Mouse (Mus musculus) stomach, postnatal 0 days (tissue): ENCODE results near the gene Slc2a3. TPM values are rescaled to one million over a fixed set of nuclear protein-coding genes. Genes with fewer than 3 reads are reported as not detected.
A peak's percentile ranks its signal among the peaks of the same experiment; 100 is the strongest.
"Not testable (repeated sequence)": the region's sequence is repeated elsewhere in the genome, so short reads cannot be mapped to it uniquely, and the experiment has no call there.

Experiments used
- ATAC-seq: fragments of 200-750 bp; cut with Nextera tagmentation; 2 replicates; pipeline ENCODE4 v1.8.0; 2017; ENCODE audit not compliant: low FRiP score, low TSS enrichment
- DNase-seq: peaks from one replicate; pipeline ENCODE4 v3.0.0-alpha.2; 2016; ENCODE audit warnings: low spot score
- H3K27ac ChIP-seq: fragments of 300-500 bp; sonication (generic); replicated peaks from 2 replicates; pipeline ENCODE4 v1.5.1; 2014; ENCODE audit warnings: mild to moderate bottlenecking, control low read depth
- H3K27me3 ChIP-seq: fragments of 300-500 bp; sonication (generic); 2 replicates; pipeline ENCODE4 v1.6.1; 2014; ENCODE audit warnings: low read length; ENCODE audit not compliant: control insufficient read depth, insufficient read depth
- H3K36me3 ChIP-seq: fragments of 300-500 bp; sonication (generic); 2 replicates; pipeline ENCODE4 v1.6.1; 2014; ENCODE audit warnings: low read length, mixed read lengths; ENCODE audit not compliant: control insufficient read depth, insufficient read depth
- H3K4me1 ChIP-seq: fragments of 300-500 bp; sonication (generic); replicated peaks from 2 replicates; pipeline ENCODE4 v1.6.1; 2014; ENCODE audit warnings: antibody characterized with exemption; ENCODE audit not compliant: control insufficient read depth, insufficient read depth
- H3K4me2 ChIP-seq: fragments of 300-500 bp; sonication (generic); replicated peaks from 2 replicates; pipeline ENCODE4 v1.6.1; 2014; ENCODE audit warnings: low read depth, mild to moderate bottlenecking, control low read depth, moderate library complexity
- H3K4me3 ChIP-seq: fragments of 300-500 bp; sonication (generic); 2 replicates; pipeline ENCODE4 v1.5.1; 2014; ENCODE audit warnings: low read depth, low read length, control low read depth
- H3K9ac ChIP-seq: fragments of 300-500 bp; sonication (generic); 2 replicates; pipeline ENCODE4 v1.6.1; 2014; ENCODE audit warnings: mild to moderate bottlenecking, low read length, control low read depth, mixed read lengths
- H3K9me3 ChIP-seq: fragments of 300-500 bp; sonication (generic); 2 replicates; pipeline ENCODE4 v1.6.1; 2016; ENCODE audit warnings: low read length; ENCODE audit not compliant: control insufficient read depth
- CTCF ChIP-seq: IDR thresholded peaks from 2 replicates; pipeline ENCODE4 v1.5.1; 2016; ENCODE audit warnings: antibody characterized with exemption, low read depth, mild to moderate bottlenecking, moderate library complexity
- EP300 ChIP-seq: optimal IDR thresholded peaks from 2 replicates; pipeline ENCODE3; 2016; ENCODE audit warnings: antibody characterized with exemption
- WGBS: fragments of 180-500 bp; shearing (Covaris S2); extraction: QIAGEN DNeasy Blood & Tissue Kit; methylation state at CpG from one replicate; pipeline ENCODE4 v1.1.7; 2014; 5-methylcytosine and 5-hydroxymethylcytosine counted together
- polyA plus RNA-seq: library from polyadenylated mRNA; unstranded; fragments of >200 nt; fragmentation: Nextera tagmentation; extraction: Ambion mirVana; gene quantifications from 2 replicates; pipeline ENCODE4 v1.2.1, GENCODE M21; 2015

Gene Slc2a3
- polyA plus RNA-seq, 1 experiment from 2014 or later: 3.3 TPM

DNA sequence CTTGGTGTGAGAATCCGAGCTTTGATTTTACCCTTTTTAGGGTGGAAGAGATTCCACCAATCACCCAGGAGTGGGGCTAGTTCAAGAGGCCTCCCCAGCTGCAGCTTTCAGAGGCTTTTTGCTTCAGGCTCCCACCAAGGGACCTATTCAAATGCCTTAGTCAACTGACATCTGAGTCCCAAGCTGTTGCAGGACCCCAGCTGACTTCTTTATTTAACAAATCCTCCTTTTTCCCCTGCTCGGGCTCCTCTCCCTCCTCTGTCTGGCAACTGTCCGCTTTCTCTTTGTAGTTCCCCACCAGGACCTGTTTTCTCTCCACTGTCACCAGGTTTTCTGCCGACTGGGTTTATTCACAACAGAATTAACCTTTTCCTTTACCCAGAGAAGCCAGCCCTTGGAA, 85.6 kb downstream of the Slc2a3 start:
- no peak overlapping the region for H3K4me3 ChIP-seq
- H3K9me3 ChIP-seq: no peaks in the 10 kb centered on the region
- TF ChIP-seq EP300: no peak
- no peak for TF ChIP-seq CTCF
- 22% methylated on average over 4 of the region's 4 CpGs for WGBS
- DNase-seq (no peak), ATAC-seq (no peak)
- H3K4me2 ChIP-seq: no peak overlapping the region
- no peak overlapping the region for H3K27ac ChIP-seq
- H3K9ac ChIP-seq: no peak overlapping the region
- no peaks in the 10 kb centered on the region for H3K27me3 ChIP-seq
- no peaks in the 10 kb centered on the region for H3K36me3 ChIP-seq
- H3K4me1 ChIP-seq: no peaks in the 10 kb centered on the region

- Histone ChIP-seq H3K4me2 (no peak overlapping the region), H3K27me3 (no peaks in the 10 kb centered on the region), H3K27ac (no peak overlapping the region), H3K9ac (no peak overlapping the region), H3K4me3 (no peak overlapping the region), H3K9me3 (no peaks in the 10 kb centered on the region), H3K36me3 (no peaks in the 10 kb centered on the region), H3K4me1 (no peaks in the 10 kb centered on the region)
- TF ChIP-seq EP300 (no peak), CTCF (no peak)
- DNase-seq: no peak
- WGBS: 39% methylated on average over 7 of the region's 7 CpGs
- ATAC-seq: no peak
These were observed 86.6 kb downstream of the Slc2a3 start for GRCm38 (mm10) chr6:122714707-122715365.

DNA sequence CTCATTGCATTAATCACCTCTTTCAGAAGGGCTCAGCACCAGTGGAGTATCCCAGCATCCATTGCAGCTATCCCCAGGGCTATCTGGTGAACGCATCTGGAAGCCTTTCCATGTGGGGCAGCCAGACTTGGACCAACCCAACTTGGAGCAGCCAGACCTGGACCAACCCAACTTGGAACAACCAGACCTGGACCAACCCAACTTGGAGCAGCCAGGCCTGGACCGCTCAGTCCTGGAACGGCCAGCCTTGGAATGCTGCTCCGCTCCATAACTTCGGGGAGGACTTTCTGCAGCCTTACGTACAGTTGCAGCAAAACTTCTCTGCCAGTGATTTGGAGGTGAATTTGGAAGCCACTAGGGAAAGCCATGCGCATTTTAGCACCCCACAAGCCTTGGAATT, 88.3 kb downstream of the Slc2a3 start:
- not testable (repeated sequence) for H3K27ac ChIP-seq, H3K9me3 ChIP-seq, DNase-seq, H3K4me3 ChIP-seq, H3K27me3 ChIP-seq, H3K36me3 ChIP-seq, ATAC-seq, H3K9ac ChIP-seq, H3K4me1 ChIP-seq, H3K4me2 ChIP-seq
- 92% methylated on average over 7 of the region's 7 CpGs for WGBS

GRCm38 (mm10) chr6:122711455-122711854, 90.0 kb downstream of the Slc2a3 start:
- H3K27me3 ChIP-seq: no peaks in the 10 kb centered on the region
- H3K9ac ChIP-seq: no peak overlapping the region
- ATAC-seq (no peak), DNase-seq (no peak)
- no peaks in the 10 kb centered on the region for H3K36me3 ChIP-seq
- H3K9me3 ChIP-seq: no peaks in the 10 kb centered on the region
- no peak overlapping the region for H3K4me3 ChIP-seq
- TF ChIP-seq EP300 (no peak), CTCF (no peak)
- H3K4me1 ChIP-seq: no peaks in the 10 kb centered on the region
- 82% methylated on average over 2 of the region's 2 CpGs for WGBS
- no peak overlapping the region for H3K4me2 ChIP-seq
- no peak overlapping the region for H3K27ac ChIP-seq

GRCm38 (mm10) chr6:122708826-122709225, 92.6 kb downstream of the Slc2a3 start:
- no peak for DNase-seq
- TF ChIP-seq EP300 (no peak), CTCF (0 out of 2 replicates have a peak, but pooled peaks have one; percentile 10)
- Histone ChIP-seq H3K9me3 (no peaks in the 10 kb centered on the region), H3K4me2 (no peak overlapping the region), H3K27ac (no peak overlapping the region), H3K9ac (no peak overlapping the region), H3K4me1 (no peaks in the 10 kb centered on the region), H3K4me3 (no peak overlapping the region), H3K27me3 (no peaks in the 10 kb centered on the region), H3K36me3 (no peaks in the 10 kb centered on the region)
- no peak for ATAC-seq
- 55% methylated on average over 4 of the region's 4 CpGs for WGBS

DNA sequence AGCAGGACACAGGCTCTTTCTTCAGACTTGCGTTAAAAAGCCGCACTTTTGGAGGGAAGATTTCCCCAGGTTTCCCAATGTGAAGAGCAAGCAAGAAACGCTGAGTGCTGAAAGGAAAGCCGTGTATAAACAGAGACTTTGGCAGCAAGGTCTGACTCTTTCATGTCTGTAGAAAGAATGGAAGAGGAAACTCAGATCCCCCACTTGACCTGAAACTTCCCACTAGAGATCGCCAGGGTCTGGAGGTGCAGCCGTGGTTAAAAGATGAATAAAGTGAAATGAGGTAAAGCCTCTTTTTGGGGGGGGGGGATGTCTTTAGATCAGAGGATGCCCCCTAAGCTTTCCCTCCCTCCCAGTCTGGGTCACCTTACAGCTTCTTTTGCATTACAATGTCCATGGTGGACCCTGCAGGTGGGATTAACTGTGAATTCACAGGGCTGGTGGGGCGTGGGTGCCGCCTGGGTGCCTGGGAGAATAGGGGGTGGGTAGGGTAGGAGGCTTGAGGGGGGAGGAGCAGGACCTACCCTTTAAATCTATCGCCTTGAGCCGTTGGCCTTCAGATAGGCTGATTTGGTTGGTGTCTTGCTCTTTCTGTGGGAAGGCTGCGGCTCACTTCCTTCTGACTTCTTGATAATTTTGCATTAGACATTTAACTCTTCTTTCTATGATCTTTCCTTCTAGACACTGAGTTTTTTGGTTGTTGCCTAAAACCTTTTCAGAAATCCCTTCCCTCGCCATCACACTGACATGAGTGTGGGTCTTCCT, 94.2 kb downstream of the Slc2a3 start, which contains the start of gene Nanog:
Gene Nanog (plus strand): TSS at position 454 of the 765 bp plus-strand sequence.
- H3K4me1 ChIP-seq: 0 out of 2 replicates have a peak, but pooled peaks cover 3% of the 10 kb centered on the region
- no peak within 1 kb of the TSS for H3K9ac ChIP-seq
- DNase-seq: no peak
- H3K27me3 ChIP-seq: no peaks in the 10 kb centered on the region
- no peak within 1 kb of the TSS for H3K27ac ChIP-seq
- no peak for TF ChIP-seq EP300
- TF ChIP-seq CTCF: no peak
- no peak within 1 kb of the TSS for H3K4me2 ChIP-seq
- no peak within 1 kb of the TSS for H3K4me3 ChIP-seq
- 21% methylated on average over 12 of the region's 12 CpGs for WGBS
- no peak for ATAC-seq
- H3K36me3 ChIP-seq: no peaks in the 10 kb centered on the region
- H3K9me3 ChIP-seq: no peaks in the 10 kb centered on the region
